Mouse (Mus musculus) urinary bladder, postnatal 25 days (tissue): Measurements from ENCODE around the gene Pafah2.
A peak's percentile ranks its signal among the peaks of the same experiment; 100 is the strongest.

Experiments used
- DNase-seq: peaks from one replicate; pipeline ENCODE4 v3.0.0; 2022; ENCODE audit warnings: low spot score

Pafah2 gene

GRCm38 (mm10) chr4:134423949-134424348 is 27.8 kb downstream of the Pafah2 start:
- DNase-seq, result no peak

- no peak for DNase-seq
These were observed 29.0 kb downstream of the Pafah2 start for GRCm38 (mm10) chr4:134425088-134425487.

- DNase-seq, result no peak
These were observed 34.4 kb downstream of the Pafah2 start for GRCm38 (mm10) chr4:134430381-134431004.

GRCm38 (mm10) chr4:134432686-134433360 is 36.7 kb downstream of the Pafah2 start:
- no peak for DNase-seq

GRCm38 (mm10) chr4:134436185-134436584 is 40.1 kb downstream of the Pafah2 start:
- no peak for DNase-seq

GRCm38 (mm10) chr4:134436659-134437058 is 40.5 kb downstream of the Pafah2 start:
- no peak for DNase-seq

GRCm38 (mm10) chr4:134439119-134439518 is 43.0 kb downstream of the Pafah2 start:
- DNase-seq, result no peak

GRCm38 (mm10) chr4:134439919-134440318 is 43.8 kb downstream of the Pafah2 start:
- no peak for DNase-seq

GRCm38 (mm10) chr4:134442216-134442615 is 46.1 kb downstream of the Pafah2 start:
- DNase-seq, result no peak

GRCm38 (mm10) chr4:134443589-134443988 is 47.5 kb downstream of the Pafah2 start:
- no peak for DNase-seq

- DNase-seq, result no peak
These were observed 48.8 kb downstream of the Pafah2 start for GRCm38 (mm10) chr4:134444949-134445348.

GRCm38 (mm10) chr4:134445489-134445888 is 49.4 kb downstream of the Pafah2 start:
- DNase-seq, result no peak

GRCm38 (mm10) chr4:134447966-134448365 is 51.8 kb downstream of the Pafah2 start:
- no peak for DNase-seq

- no peak for DNase-seq
These were observed 53.7 kb downstream of the Pafah2 start for GRCm38 (mm10) chr4:134449595-134450391.

GRCm38 (mm10) chr4:134450392-134451195 is 54.5 kb downstream of the Pafah2 start:
- peak; percentile 19 for DNase-seq

GRCm38 (mm10) chr4:134451484-134451883 is 55.4 kb downstream of the Pafah2 start:
- no peak for DNase-seq

- DNase-seq, result no peak
These were observed 57.7 kb downstream of the Pafah2 start for GRCm38 (mm10) chr4:134453619-134454400.

- DNase-seq, result no peak
These were observed 59.2 kb downstream of the Pafah2 start for GRCm38 (mm10) chr4:134455310-134455709.

GRCm38 (mm10) chr4:134457130-134457825 is 61.2 kb downstream of the Pafah2 start:
- DNase-seq, result no peak

- no peak for DNase-seq
These were observed 62.7 kb downstream of the Pafah2 start for GRCm38 (mm10) chr4:134458856-134459255.

- no peak for DNase-seq
These were observed 64.2 kb downstream of the Pafah2 start for GRCm38 (mm10) chr4:134460277-134460676.
